Mouse (Mus musculus) embryonic fibroblast, embryonic 13.5 days (primary cell): ENCODE results near the gene Elovl5. TPM values are rescaled to one million over a fixed set of nuclear protein-coding genes. Genes with fewer than 3 reads are reported as not detected.

Experiments used
- H3K27ac ChIP-seq: 2 replicates; pipeline ENCODE4 v1.5.1; 2012; ENCODE audit warnings: low read length, control low read depth, inconsistent platforms; ENCODE audit not compliant: insufficient read depth
- H3K4me1 ChIP-seq: 2 replicates; pipeline ENCODE4 v1.6.1; 2011; ENCODE audit warnings: low read length; ENCODE audit not compliant: control insufficient read depth, insufficient read depth
- H3K4me3 ChIP-seq: 2 replicates; pipeline ENCODE4 v1.5.1; 2011; ENCODE audit warnings: mild to moderate bottlenecking, control low read depth, low read length; ENCODE audit not compliant: insufficient read depth
- CTCF ChIP-seq: IDR thresholded peaks from 2 replicates; pipeline ENCODE4 v1.5.1; 2011; ENCODE audit warnings: mild to moderate bottlenecking, control low read depth, low read length, moderate library complexity, borderline replicate concordance; ENCODE audit not compliant: insufficient read depth
- POLR2A ChIP-seq: IDR thresholded peaks from 2 replicates; pipeline ENCODE4 v1.6.1; 2011; ENCODE audit warnings: low read depth, mild to moderate bottlenecking, control low read depth, low read length, moderate library complexity
- polyA plus RNA-seq: library from polyadenylated mRNA; stranded (reverse); fragments of >200 nt; gene quantifications from 2 replicates; pipeline ENCODE4 v1.2.4, GENCODE M21; 2011; ENCODE audit warnings: low read depth; ENCODE audit not compliant: missing spikeins, insufficient read length

Gene Elovl5
- polyA plus RNA-seq, 1 experiment = 107 TPM

- no peak for TF ChIP-seq POLR2A
- no peak for TF ChIP-seq CTCF
- Histone ChIP-seq H3K4me1 (no peaks in the 10 kb centered on the region), H3K4me3 (no peak overlapping the region), H3K27ac (no peak overlapping the region)
Observed at GRCm38 (mm10) chr9:78003278-78003677, 86.1 kb downstream of the Elovl5 start.

GRCm38 (mm10) chr9:78005481-78005880 lies 88.3 kb downstream of the Elovl5 start:
- H3K27ac ChIP-seq = no peak overlapping the region
- H3K4me1 ChIP-seq = no peaks in the 10 kb centered on the region
- H3K4me3 ChIP-seq = no peak overlapping the region
- TF ChIP-seq POLR2A = no peak
- TF ChIP-seq CTCF = 0 out of 2 replicates have a peak, but pooled peaks have one; percentile 1

DNA sequence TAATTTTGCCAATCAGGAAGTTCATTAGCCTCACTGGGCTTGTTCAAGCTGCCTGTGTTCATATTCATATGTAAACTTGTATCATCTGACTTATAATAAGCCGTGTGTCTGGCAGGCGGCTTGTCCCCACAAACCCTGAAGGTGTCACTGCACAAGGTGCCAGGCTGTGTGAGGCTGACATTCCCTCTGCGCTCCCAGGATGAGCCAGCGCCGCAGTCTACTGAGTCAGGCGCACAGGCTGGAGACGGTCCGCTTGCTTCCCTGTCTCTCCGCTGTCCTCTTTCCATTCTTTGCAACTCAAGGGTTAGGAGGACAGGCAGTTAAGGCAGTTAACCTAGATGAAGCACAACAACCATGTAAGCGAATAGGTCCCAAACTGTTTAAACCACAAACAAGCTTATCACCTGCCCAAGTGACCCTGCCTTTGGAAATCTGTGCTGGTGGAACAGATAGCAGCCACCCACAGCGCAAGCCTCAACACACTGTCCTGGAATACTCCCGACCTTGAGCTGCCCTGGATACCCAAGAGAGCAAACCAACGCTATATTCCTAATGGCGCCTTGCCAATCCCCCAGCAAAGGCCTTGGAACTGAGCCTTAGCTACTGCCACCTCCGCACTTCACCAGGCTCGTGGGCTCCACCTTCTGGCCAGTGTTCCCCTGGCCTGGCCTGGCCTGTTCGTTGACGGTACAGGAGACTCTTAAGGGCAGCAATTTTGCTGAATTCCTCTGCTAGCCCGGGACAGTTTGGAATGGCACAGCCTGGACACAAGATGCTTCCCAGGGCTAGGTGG lies 89.2 kb downstream of the Elovl5 start:
- Histone ChIP-seq H3K4me3 (no peak overlapping the region), H3K4me1 (no peaks in the 10 kb centered on the region), H3K27ac (no peak overlapping the region)
- TF ChIP-seq POLR2A (no peak), CTCF (peak; percentile 95)

GRCm38 (mm10) chr9:78009382-78009781 lies 92.2 kb downstream of the Elovl5 start:
- Histone ChIP-seq H3K4me3 (no peak overlapping the region), H3K4me1 (no peaks in the 10 kb centered on the region), H3K27ac (no peak overlapping the region)
- TF ChIP-seq CTCF = no peak
- no peak for TF ChIP-seq POLR2A

- TF ChIP-seq CTCF (no peak), POLR2A (no peak)
- H3K4me1 ChIP-seq = no peaks in the 10 kb centered on the region
- H3K27ac ChIP-seq = no peak overlapping the region
- H3K4me3 ChIP-seq = no peak overlapping the region
Observed at GRCm38 (mm10) chr9:78010187-78010586, 93.0 kb downstream of the Elovl5 start.

- Histone ChIP-seq H3K4me1 (no peaks in the 10 kb centered on the region), H3K27ac (no peak overlapping the region), H3K4me3 (no peak overlapping the region)
- TF ChIP-seq POLR2A = no peak
- TF ChIP-seq CTCF = no peak
Observed at GRCm38 (mm10) chr9:78010707-78011106, 93.5 kb downstream of the Elovl5 start.

- TF ChIP-seq POLR2A (no peak), CTCF (no peak)
- Histone ChIP-seq H3K27ac (peak overlapping the region; percentile 58), H3K4me1 (no peaks in the 10 kb centered on the region), H3K4me3 (no peak overlapping the region)
Observed at GRCm38 (mm10) chr9:78012066-78012465, 94.9 kb downstream of the Elovl5 start.

DNA sequence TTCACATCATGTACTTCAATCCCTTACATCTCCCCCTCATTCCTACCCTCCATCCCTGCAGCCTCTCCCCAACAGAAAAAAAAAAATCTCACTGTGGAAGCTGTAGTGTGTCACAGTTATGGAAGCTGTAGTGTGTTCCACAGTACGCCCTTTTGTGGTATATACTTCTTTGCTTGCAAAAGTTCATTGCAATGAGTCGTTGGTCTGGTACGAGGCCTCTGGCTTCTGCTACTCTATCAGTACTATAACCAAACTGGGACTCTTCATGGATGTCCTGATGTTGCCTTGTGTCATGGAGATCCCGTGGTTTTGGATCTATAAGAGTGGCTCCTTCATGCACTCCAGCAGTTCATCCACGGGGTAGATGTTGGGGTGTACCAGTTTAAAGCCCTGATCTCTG lies 95.5 kb downstream of the Elovl5 start:
- Histone ChIP-seq H3K4me1 (no peaks in the 10 kb centered on the region), H3K27ac (peak overlapping the region; percentile 58), H3K4me3 (no peak overlapping the region)
- TF ChIP-seq POLR2A = no peak
- TF ChIP-seq CTCF = no peak

GRCm38 (mm10) chr9:78013813-78014212 lies 96.6 kb downstream of the Elovl5 start:
- no peak for TF ChIP-seq CTCF
- TF ChIP-seq POLR2A = no peak
- Histone ChIP-seq H3K27ac (no peak overlapping the region), H3K4me3 (no peak overlapping the region), H3K4me1 (no peaks in the 10 kb centered on the region)

GRCm38 (mm10) chr9:78015816-78016215 lies 98.7 kb downstream of the Elovl5 start:
- Histone ChIP-seq H3K4me3 (no peak overlapping the region), H3K4me1 (no peaks in the 10 kb centered on the region), H3K27ac (no peak overlapping the region)
- TF ChIP-seq POLR2A = no peak
- no peak for TF ChIP-seq CTCF

DNA sequence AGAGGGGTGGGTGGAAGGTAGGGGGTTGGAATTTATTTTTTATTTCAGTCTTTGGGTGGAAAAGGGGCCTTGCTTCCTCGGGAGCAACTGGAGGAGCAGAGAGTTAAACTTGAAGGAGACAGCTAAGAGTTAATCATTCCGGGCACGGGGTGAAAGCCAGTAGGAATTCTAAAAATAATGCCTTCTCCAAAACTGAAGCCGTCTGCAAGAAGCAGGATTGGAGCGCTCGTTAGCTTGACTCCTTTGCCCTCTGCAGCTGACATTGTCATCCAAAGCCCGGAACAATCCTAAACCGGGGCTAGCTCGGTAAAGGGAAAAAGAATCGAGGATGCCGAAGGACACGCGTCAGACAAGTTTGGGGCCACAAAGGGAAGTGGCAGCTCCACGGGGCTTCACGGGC lies 99.1 kb downstream of the Elovl5 start:
- no peak overlapping the region for H3K27ac ChIP-seq
- TF ChIP-seq POLR2A (no peak), CTCF (no peak)
- H3K4me3 ChIP-seq = no peak overlapping the region
- H3K4me1 ChIP-seq = 0 out of 2 replicates have a peak, but pooled peaks cover 2% of the 10 kb centered on the region
